Mouse (Mus musculus) gastrocnemius, adult 8-10 months (tissue): ENCODE measurements around the gene Abhd8. TPM values are rescaled to one million over a fixed set of nuclear protein-coding genes. Genes with fewer than 3 reads are reported as not detected.

ENCODE experiments used
- DNase-seq, 2 experiments: peaks; one replicate each; pipeline ENCODE4 v3.0.0; 2022; ENCODE audit warnings: low spot score in 2 of 2
- total RNA-seq, 4 experiments: library from RNA; stranded (reverse); gene quantifications; 2 replicates each; pipeline ENCODE4 v1.2.4; 2022

The Abhd8 gene
- 10 to 100 TPM; 22.3 to 28.9 (median 26.3) TPM for total RNA-seq

- DNase-seq = peak; percentile 96 to 97
These were observed at the start of gene Abhd8 for GRCm38 (mm10) chr8:71463188-71464033. Abhd8 (minus strand) TSS chr8:71463655.

GRCm38 (mm10) chr8:71511644-71512043 lies 48.2 kb upstream of the Abhd8 start, which contains the start of gene Plvap:
Plvap (minus strand) TSS chr8:71511752.
- DNase-seq = no peak

GRCm38 (mm10) chr8:71509316-71509715 lies 45.9 kb upstream of the Abhd8 start:
- DNase-seq = no peak

DNA sequence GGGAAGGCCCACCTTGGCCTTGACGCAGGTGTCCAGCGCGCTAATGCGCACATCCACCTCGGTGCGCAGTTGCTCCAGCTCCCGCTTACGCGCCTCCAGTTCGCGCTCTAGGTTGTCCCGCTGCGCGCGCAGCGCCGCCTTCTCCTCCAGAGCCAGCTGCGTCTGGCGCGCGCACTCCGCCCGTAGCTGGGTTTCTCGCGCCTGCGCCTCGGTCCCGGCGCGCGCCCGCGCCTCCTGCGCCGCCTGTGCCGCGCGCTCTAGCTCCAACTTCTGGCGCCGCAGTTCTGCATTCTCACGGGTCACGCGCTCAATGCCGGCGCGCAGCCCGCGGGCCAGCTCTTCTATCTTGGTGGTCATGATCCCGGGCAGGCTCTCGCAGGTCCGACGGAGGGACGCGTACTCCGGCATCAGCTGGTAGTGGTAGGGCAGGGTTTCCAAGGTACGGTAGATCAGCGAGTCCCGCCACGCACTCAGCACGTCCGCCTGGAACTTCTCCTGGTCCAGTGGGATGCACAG lies 44.2 kb upstream of the Abhd8 start:
- DNase-seq = peak; percentile 74 to 84

DNA sequence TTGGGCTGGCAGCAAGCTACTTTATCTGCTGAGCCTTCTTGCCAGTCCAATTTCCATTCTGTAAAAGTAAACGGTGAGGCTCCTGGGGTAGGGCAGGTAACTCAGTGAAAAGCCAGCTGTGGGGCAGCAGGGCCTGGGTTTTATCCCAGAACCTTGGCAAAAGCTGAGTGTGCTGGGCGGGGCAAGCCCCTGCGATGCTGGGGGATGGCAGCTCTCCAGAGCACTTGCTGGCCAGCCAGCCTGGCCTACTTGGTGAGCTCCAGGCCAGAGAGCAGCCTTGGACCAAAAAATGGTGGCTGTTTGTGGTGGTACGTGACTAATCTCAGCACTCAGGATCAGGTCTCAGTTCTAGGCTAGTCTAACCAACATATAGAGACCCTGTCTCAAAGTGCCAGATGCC lies 42.5 kb upstream of the Abhd8 start:
- DNase-seq = no peak

DNA sequence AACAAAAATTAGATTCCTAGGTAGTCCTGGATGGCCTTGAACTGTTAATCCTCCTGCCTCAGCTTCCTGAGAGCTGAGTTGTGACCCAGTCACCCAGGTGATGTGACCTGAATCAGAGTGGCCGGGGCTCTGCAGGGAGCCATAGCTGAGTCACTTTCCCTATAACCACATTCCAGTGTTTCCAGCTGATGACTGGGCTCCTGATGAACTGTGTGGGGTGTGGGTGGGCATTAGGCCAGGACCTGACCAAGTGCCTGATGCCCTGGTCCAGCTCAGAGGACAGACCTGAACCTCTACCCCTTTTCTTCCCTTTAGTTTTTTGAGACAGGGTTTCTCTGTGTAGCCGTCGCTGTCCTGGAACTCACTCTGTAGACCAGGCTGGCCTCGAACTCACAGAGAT lies 41.9 kb upstream of the Abhd8 start:
- no peak for DNase-seq

DNA sequence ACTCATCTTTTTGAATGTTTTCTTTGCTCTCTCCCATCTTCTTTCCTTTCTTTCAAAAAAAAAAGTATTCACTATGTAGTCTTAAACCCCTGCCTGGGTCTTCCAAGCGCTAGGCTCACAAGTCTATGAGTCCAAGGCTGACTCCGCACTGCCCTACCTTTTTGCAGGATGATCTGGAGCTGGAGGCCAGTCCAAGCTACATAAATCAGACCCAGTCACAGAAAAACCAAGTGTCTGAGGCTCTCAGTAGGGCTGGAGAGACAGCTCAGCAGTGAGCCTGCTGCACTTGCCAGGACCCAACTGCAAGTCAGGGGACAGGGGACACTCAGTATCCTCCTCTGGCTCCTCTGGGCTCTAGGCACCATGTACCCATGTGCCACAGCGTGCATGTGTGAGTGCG lies 40.9 kb upstream of the Abhd8 start:
- DNase-seq = no peak

GRCm38 (mm10) chr8:71498816-71499690 lies 35.6 kb upstream of the Abhd8 start:
- DNase-seq = no peak

DNA sequence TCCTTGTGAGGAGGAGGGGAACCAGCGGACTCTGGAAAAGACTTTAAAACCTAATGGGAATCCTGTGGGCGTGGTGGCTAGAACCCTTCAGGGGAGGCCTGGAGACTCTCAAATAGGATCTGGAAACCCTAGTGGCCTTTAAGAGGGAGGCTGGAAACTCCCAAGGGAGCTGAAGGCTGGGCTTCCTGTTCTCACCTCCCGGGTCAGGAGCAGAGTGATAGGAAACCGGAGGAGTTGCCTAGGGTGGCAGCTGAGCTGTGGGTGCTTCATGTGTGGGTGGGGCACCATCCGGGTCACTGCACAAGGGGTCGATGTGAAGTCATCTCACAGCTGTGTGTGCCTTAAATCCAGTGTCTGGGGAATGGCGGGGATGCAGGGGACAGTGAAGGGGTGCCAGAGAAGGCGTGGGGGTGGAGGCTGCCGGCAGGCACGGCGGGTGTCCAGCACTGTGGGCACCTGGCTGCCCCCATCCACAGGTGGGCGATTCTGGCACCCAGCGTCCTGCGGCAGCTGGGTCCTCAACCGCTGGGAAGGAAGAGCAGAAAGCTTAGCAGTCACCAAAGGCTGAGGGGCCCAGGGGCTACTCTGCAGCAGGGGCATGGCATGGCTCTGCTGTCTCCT lies 34.5 kb upstream of the Abhd8 start:
- DNase-seq = no peak

- DNase-seq = no peak
These were observed 33.7 kb upstream of the Abhd8 start for GRCm38 (mm10) chr8:71497077-71497645.

- DNase-seq = peak; percentile 82 to 91
These were observed 33.0 kb upstream of the Abhd8 start for GRCm38 (mm10) chr8:71496481-71496880.

- no peak for DNase-seq
These were observed 32.4 kb upstream of the Abhd8 start for GRCm38 (mm10) chr8:71495811-71496210.

DNA sequence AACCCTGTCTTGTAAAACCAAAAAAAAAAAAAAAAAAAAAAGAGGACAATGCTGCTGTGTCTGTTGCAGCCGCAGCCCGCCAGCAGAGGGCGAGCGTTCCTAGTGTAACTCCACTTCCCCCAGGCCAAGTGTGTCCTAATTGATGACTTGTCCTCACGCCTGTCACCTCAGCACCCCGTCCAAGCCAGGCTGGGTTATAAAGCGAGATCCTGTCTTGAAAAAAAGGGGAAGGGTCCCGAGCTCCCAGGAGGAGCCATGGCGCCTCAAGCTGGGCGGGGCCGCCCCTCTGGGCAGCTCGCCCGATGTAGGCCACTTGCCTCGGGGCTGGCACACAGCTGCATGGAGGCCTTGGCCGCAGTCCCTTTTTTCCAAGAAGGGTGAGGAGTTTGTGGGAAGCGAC lies 31.6 kb upstream of the Abhd8 start:
- DNase-seq = peak; percentile 76 to 81

GRCm38 (mm10) chr8:71488454-71488853 lies 25.0 kb upstream of the Abhd8 start:
- DNase-seq = peak; percentile 78 to 79

DNA sequence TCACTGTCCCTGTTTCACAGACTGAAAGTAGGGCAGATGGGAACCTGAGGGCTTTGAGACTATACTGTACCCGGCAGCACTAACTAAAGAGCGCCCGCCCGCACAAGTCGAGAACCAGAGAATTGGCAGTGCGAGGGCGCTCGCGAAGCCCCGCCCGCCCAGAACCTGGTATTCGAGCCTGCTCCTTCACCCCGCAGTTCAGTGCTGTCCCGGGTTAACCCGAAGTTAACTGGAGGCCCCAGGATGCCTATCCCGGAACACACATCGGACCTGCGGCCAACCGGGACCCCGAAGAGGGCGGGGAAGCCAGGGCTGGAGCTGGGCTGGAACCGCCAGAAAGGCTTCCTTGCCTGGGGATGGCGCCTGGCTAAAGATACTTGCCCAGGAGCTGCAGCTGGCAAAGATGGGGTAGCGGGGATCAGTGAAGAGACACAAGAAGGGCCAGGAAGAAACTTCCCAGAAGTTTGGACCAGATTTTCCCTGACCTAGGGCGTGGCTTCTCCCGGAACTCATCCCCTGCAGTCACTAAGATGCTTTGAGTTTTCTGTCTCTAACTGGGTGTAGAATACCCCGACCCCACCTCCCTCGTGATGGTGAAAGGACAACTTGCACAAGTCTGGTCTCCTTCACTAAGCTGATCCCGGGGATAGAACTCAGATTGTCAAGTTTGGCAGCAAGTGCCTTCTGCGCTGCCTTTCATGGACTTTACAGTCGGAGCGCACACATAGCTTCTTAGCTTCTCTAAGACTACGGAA lies 24.4 kb upstream of the Abhd8 start, which contains the start of gene Gtpbp3:
TSS of gene Gtpbp3 (plus strand) at position 413 of the 755 bp plus-strand sequence.
- peak; percentile 76 to 81 for DNase-seq

GRCm38 (mm10) chr8:71486136-71486529 lies 22.7 kb upstream of the Abhd8 start:
- DNase-seq = no peak

DNA sequence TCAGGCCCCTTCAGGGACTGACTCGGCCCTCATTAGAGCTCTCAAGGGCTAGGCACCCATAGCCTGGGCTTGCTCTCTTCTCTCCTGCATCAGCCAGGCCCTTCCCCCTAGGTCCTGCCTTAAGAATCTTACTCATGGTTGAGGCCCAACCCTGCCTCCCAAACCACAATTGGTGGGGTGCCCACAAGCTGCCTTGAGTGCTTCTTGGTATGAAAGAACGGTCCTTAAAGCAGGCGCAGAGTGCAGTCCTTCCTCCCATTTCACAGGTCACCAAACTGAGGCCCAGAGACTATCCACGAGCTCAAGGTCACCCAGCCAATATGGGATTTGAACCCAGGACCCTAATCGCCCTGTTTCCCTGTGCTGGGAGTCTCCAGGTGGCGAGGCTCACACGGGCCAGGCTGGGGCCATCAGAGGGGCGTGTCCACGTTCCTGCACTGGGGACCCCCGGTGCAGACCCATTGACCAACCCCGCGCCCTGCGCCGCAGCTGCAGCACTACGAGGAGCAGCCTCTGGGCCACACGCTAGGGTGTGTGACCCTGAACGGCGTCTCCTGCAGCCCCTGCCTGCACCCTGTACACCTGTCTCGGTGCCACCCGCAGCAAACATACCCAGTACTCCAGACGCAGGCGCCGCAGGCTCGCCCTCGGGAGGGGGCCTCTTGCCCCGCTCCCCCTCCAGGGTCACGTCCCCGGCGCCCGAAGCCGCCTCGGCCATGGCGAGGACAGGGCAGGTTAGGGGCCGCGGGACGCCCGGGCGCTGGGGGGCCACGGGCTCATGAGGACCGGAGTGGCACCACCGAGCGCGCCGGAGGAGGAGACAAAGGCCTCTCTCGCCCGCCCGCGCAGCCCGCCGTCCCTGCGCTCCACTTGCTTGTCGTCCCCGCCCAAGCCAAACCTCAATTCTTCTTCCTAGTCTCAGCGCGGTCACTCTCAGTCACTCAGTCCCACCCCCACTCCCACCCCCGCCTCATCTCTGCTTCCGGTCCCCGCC lies 22.0 kb upstream of the Abhd8 start, which contains the start of gene Ano8:
TSS of gene Ano8 (minus strand) at position 822 of the 994 bp plus-strand sequence.
- peak; percentile 69 to 79 for DNase-seq

GRCm38 (mm10) chr8:71484736-71485135 lies 21.3 kb upstream of the Abhd8 start:
- DNase-seq = no peak

- no peak for DNase-seq
These were observed 20.5 kb upstream of the Abhd8 start for GRCm38 (mm10) chr8:71483932-71484331.
